Mouse (Mus musculus) thymus, adult 2 months (tissue): ENCODE results near the gene Fam227a. TPM values are rescaled to one million over a fixed set of nuclear protein-coding genes. Genes with fewer than 3 reads are reported as not detected.

Experiments
- DNase-seq: peaks from one replicate; pipeline ENCODE4 v3.0.0; 2021
- H3K27ac ChIP-seq: fragments of 200-500 bp; 2 replicates; pipeline ENCODE4 v1.5.1; 2012; ENCODE audit warnings: low read length, control low read depth; ENCODE audit not compliant: control insufficient read depth, insufficient read depth
- H3K27me3 ChIP-seq: fragments of 200-500 bp; 2 replicates; pipeline ENCODE4 v1.6.1; 2012; ENCODE audit warnings: mild to moderate bottlenecking, low read length, moderate library complexity, mixed read lengths; ENCODE audit not compliant: control insufficient read depth, insufficient read depth
- H3K36me3 ChIP-seq: fragments of 200-500 bp; 2 replicates; pipeline ENCODE4 v1.6.1; 2012; ENCODE audit warnings: mild to moderate bottlenecking, low read length, moderate library complexity; ENCODE audit not compliant: control insufficient read depth, insufficient read depth
- H3K4me1 ChIP-seq: fragments of 200-500 bp; replicated peaks from 2 replicates; pipeline ENCODE4 v1.6.1; 2012; ENCODE audit warnings: low read length; ENCODE audit not compliant: control insufficient read depth, insufficient read depth
- H3K4me3 ChIP-seq: fragments of 200-500 bp; 2 replicates; pipeline ENCODE4 v1.5.1; 2012; ENCODE audit warnings: mild to moderate bottlenecking, low read length, control low read depth, moderate library complexity; ENCODE audit not compliant: control insufficient read depth, insufficient read depth
- CTCF ChIP-seq: fragments of 200-500 bp; IDR thresholded peaks from 2 replicates; pipeline ENCODE4 v1.5.1; 2012; ENCODE audit warnings: mild to moderate bottlenecking, control low read depth, low read length, moderate library complexity, borderline replicate concordance; ENCODE audit not compliant: control insufficient read depth, poor library complexity, insufficient read depth; ENCODE audit errors: extremely low read depth
- POLR2A ChIP-seq: fragments of 200-500 bp; IDR thresholded peaks from 2 replicates; pipeline ENCODE4 v1.6.1; 2012; ENCODE audit warnings: mild to moderate bottlenecking, low read length, control low read depth, moderate library complexity; ENCODE audit not compliant: control insufficient read depth, poor library complexity, insufficient read depth; ENCODE audit errors: extremely low read depth
- WGBS: fragments of 180-500 bp; shearing (Covaris S2); methylation state at CpG from one replicate; pipeline ENCODE4 v1.1.7; 2018; 5-methylcytosine and 5-hydroxymethylcytosine counted together
- polyA plus RNA-seq: library from polyadenylated mRNA; depleted of rRNA; stranded (reverse); fragments of >200 nt; gene quantifications from 2 replicates; pipeline ENCODE4 v1.2.3, GENCODE M21; 2012

The Fam227a gene
- polyA plus RNA-seq, 1 experiment = 1.0 TPM

DNA sequence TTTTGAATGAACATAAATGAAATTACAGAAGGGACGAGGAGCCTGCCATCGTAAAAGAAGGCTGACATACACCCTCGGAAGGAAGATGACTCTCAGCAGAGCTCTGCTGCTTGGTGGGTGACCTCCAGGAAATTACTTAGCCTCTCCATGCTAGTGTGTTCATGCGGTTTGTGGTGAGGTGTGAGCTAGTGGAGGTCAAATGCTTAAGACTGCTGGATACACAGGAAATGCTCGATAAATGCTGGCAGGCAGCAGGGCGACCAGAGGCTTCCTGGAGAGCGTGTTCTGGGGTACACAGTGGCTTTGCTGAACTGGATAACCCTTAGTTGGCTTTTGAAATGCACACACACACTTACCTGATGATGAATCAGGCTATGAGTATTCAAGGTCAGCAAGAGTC lies 40.3 kb downstream of the Fam227a start:
- no peaks in the 10 kb centered on the region for H3K36me3 ChIP-seq
- no peaks in the 10 kb centered on the region for H3K27me3 ChIP-seq
- DNase-seq = no peak
- WGBS = 17% methylated on average over 7 of the region's 7 CpGs
- H3K27ac ChIP-seq = no peak overlapping the region
- no peak overlapping the region for H3K4me3 ChIP-seq
- TF ChIP-seq POLR2A (no peak), CTCF (no peak)
- H3K4me1 ChIP-seq = no peaks in the 10 kb centered on the region

DNA sequence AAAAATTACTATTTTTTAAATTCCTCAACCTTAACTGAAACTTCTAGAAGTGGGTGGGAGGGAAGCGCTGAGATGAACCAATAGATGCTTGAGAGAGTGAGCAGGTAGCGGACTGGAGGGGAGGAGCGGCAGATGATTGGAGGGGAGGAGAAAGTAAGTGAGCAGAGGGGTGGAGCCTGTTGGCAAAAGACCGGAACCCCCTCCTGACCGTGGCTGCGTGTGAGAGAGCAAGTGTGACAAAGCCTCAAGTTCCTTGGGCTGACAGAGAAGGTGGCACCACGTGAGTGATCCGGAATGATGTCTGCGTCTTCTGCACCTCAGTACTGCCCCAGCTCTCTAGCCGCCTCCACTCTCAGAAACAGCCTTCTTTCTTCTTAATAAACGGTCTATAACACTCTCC lies 41.6 kb downstream of the Fam227a start:
- Histone ChIP-seq H3K27ac (no peak overlapping the region), H3K27me3 (no peaks in the 10 kb centered on the region), H3K36me3 (no peaks in the 10 kb centered on the region), H3K4me3 (no peak overlapping the region), H3K4me1 (no peaks in the 10 kb centered on the region)
- WGBS = 95% methylated on average over 11 of the region's 11 CpGs
- TF ChIP-seq POLR2A = no peak
- TF ChIP-seq CTCF = no peak
- DNase-seq = no peak

DNA sequence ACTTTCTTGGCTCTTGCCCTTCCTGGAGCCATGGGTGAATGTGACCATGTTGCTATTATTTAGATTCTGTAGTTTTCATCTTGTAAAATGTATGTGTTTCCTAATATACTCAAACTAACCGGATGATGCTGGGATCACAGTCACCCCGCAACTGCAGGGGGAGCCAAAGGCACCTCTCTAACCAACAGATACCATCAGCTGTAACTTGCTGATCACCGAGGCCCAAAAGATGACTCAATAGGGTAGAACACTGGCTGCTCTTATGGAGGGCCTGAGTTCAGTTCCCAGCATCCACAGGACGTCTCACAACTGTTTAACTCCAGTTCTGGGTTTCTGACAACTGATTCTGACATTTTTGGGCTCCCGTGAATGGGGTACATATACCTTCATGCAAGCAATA lies 42.0 kb downstream of the Fam227a start:
- no peak overlapping the region for H3K4me3 ChIP-seq
- H3K27ac ChIP-seq = no peak overlapping the region
- no peaks in the 10 kb centered on the region for H3K4me1 ChIP-seq
- WGBS = 77% methylated on average over 5 of the region's 5 CpGs
- no peak for DNase-seq
- TF ChIP-seq POLR2A (no peak), CTCF (no peak)
- no peaks in the 10 kb centered on the region for H3K36me3 ChIP-seq
- H3K27me3 ChIP-seq = no peaks in the 10 kb centered on the region

DNA sequence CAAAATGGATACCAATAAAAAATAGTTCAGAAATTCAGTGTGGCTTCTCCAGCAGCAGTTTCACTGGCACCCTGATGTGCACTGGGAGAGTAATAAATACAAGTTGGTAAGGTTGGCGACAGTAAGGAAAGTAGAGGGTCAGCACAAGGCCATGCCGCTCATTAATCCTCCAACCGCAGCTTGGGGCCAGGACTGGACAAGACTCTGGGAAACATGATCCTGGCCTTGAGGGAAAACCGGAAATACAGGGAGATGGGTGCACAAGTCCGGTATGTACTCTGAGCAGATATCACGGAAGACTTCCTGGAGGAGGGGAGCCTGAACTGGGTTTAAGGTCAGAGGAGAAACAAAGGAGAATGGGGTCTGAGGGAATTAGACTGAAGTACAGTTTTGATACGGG lies 43.3 kb downstream of the Fam227a start:
- Histone ChIP-seq H3K36me3 (no peaks in the 10 kb centered on the region), H3K27ac (no peak overlapping the region), H3K4me3 (no peak overlapping the region), H3K4me1 (no peaks in the 10 kb centered on the region), H3K27me3 (no peaks in the 10 kb centered on the region)
- 95% methylated on average over 7 of the region's 7 CpGs for WGBS
- TF ChIP-seq POLR2A (no peak), CTCF (no peak)
- DNase-seq = no peak

DNA sequence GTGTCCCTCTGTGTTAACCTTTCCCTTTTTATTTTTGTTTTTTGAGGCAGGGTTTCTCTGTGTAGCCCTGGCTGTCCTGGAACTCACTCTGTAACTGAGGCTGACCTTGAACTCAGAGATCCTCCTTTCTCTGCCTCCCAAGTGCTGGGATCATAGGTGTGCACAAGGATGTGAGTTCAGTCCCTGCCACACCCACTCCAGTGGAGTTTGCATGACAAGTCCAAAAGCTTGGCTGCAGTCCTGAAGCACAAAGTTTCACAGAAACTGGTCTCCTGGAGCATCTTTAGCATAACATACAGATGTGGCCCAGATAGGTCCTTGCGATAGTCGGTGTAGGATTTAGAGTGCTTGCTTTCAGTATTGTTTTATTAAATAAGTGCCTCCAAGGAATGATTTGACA lies 49.5 kb downstream of the Fam227a start:
- H3K36me3 ChIP-seq = no peaks in the 10 kb centered on the region
- H3K27ac ChIP-seq = no peak overlapping the region
- no peak for DNase-seq
- WGBS = 98% methylated on average over 2 of the region's 2 CpGs
- no peak overlapping the region for H3K4me3 ChIP-seq
- peaks cover 11% of the 10 kb centered on the region for H3K4me1 ChIP-seq
- H3K27me3 ChIP-seq = no peaks in the 10 kb centered on the region; the same call in 1 of the 2 replicates
- TF ChIP-seq POLR2A (no peak), CTCF (no peak)

DNA sequence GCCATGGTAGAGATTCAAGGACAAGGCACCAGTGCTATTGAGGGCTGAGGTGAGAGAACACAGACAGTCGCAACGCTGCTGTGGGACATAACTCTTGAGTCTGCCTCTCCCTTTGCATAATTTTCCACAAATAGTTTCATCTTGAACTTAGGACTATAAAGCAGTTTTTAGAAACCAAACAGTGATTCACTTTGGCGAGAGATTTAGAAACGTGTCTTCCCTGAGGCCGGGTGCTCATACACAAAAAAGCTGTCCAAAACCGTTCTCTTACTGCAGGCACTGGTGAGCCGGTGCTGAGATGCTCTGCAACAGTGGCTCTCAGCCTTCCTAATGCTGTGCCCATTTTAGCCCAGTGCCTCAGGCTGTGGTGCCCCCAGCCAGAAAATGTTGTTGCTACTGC lies 50.5 kb downstream of the Fam227a start:
- Histone ChIP-seq H3K27ac (no peak overlapping the region), H3K36me3 (no peaks in the 10 kb centered on the region), H3K27me3 (no peaks in the 10 kb centered on the region; the same call in 1 of the 2 replicates), H3K4me1 (peaks cover 11% of the 10 kb centered on the region), H3K4me3 (no peak overlapping the region)
- 90% methylated on average over 7 of the region's 7 CpGs for WGBS
- DNase-seq = no peak
- TF ChIP-seq POLR2A (no peak), CTCF (no peak)

DNA sequence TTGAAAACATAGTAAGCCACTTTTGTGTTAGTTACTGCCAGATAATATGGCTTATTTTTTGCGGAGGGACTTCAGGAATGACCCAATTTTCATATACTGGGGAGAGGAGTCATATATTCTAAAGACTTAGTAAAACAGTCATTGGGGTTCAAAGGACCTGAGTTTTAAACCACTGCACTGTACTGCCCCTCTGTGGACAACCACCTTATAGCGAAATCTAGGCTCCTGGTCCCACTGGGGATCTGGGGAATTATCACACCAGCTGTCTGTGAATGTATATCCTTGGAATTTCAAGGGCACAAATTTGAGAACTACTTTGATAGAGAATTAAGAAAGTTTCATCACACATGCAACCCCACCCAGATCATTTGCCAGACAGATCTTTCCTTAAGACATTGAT lies 51.0 kb downstream of the Fam227a start:
- H3K4me3 ChIP-seq = no peak overlapping the region
- no peak for TF ChIP-seq CTCF
- no peak for TF ChIP-seq POLR2A
- no peaks in the 10 kb centered on the region; the same call in 1 of the 2 replicates for H3K27me3 ChIP-seq
- no peak overlapping the region for H3K27ac ChIP-seq
- 57% methylated on average over 2 of the region's 2 CpGs for WGBS
- peaks cover 11% of the 10 kb centered on the region for H3K4me1 ChIP-seq
- peak; percentile 54 for DNase-seq
- H3K36me3 ChIP-seq = no peaks in the 10 kb centered on the region
